Mouse (Mus musculus): ENCODE measurements around the gene Hist2h2ac.

DNA sequence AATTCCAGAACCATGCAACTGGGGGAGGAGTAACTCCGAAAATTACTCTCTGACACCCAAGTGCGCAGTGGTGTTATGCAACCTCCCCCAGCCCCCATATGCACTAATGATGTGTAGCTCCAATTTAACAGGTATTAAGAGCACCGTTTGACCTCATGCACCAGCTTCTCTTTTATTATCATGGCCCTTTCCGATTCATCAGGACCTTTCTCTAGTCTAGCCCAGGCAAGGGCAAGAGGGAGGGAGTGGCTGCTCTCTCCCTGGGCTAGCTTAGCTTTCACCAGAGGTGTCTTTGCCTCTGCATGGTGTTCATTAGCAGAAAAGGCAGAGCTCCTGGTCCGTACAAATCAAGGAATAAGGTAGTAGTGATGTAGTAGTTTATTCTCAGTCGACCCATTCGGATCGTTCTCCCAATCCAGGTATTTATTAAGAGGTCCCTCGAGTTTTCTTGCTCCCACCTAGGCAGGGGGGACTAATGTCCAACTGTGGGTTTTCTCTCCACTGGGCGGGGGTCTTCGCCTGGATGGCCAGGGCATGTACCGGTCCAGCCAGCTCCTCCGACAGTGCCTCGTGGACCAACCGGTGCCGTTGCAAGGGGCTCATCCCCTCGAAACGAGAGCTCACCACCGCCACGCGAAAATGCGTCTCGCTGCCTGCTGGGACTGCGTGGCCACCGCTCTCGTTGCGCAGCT lies 24.1 kb downstream of the Hist2h2ac start:
- TF ChIP-seq TAL1 (IDR thresholded peaks at IDR 0.05; ENCODE audit: low read length): no peak
- TF ChIP-seq GATA1 (IDR thresholded peaks at IDR 0.05; ENCODE audit: low read length): no peak
